Mouse (Mus musculus) right cerebral cortex, postnatal 25 days (tissue): ENCODE results near the gene Zmym6.

ENCODE experiments used
- DNase-seq: peaks from one replicate; pipeline ENCODE4 v3.0.0; 2022

The Zmym6 gene

GRCm38 (mm10) chr4:127125834-127126463 is 48.8 kb downstream of the Zmym6 start:
- DNase-seq, result peak; percentile 42

- no peak for DNase-seq
These were observed 57.5 kb downstream of the Zmym6 start for GRCm38 (mm10) chr4:127134687-127135086.

- no peak for DNase-seq
These were observed 60.4 kb downstream of the Zmym6 start for GRCm38 (mm10) chr4:127137591-127137990.

GRCm38 (mm10) chr4:127138486-127138885 is 61.3 kb downstream of the Zmym6 start:
- no peak for DNase-seq

- DNase-seq, result no peak
These were observed 72.8 kb downstream of the Zmym6 start for GRCm38 (mm10) chr4:127150031-127150430.

GRCm38 (mm10) chr4:127153345-127153744 is 76.2 kb downstream of the Zmym6 start:
- DNase-seq, result no peak

GRCm38 (mm10) chr4:127155757-127156156 is 78.6 kb downstream of the Zmym6 start:
- DNase-seq, result no peak

GRCm38 (mm10) chr4:127157746-127158145 is 80.6 kb downstream of the Zmym6 start:
- DNase-seq, result no peak

- DNase-seq, result no peak
These were observed 86.7 kb downstream of the Zmym6 start for GRCm38 (mm10) chr4:127163926-127164325.

GRCm38 (mm10) chr4:127167096-127167495 is 89.9 kb downstream of the Zmym6 start:
- DNase-seq, result no peak

GRCm38 (mm10) chr4:127167731-127168130 is 90.5 kb downstream of the Zmym6 start:
- DNase-seq, result no peak

- DNase-seq, result peak; percentile 77
These were observed 91.2 kb downstream of the Zmym6 start for GRCm38 (mm10) chr4:127168211-127168913.

- no peak for DNase-seq
These were observed 91.7 kb downstream of the Zmym6 start, which contains the start of gene Dlgap3 for GRCm38 (mm10) chr4:127168914-127169345. Gene Dlgap3 (plus strand): TSS chr4:127169204.

- DNase-seq, result peak; percentile 51
These were observed 92.4 kb downstream of the Zmym6 start for GRCm38 (mm10) chr4:127169346-127170221.

GRCm38 (mm10) chr4:127170866-127171265 is 93.7 kb downstream of the Zmym6 start:
- peak; percentile 82 for DNase-seq

- DNase-seq, result no peak
These were observed 94.2 kb downstream of the Zmym6 start for GRCm38 (mm10) chr4:127171341-127171905.

GRCm38 (mm10) chr4:127172119-127172518 is 94.9 kb downstream of the Zmym6 start:
- DNase-seq, result no peak

- peak; percentile 65 for DNase-seq
These were observed 95.4 kb downstream of the Zmym6 start for GRCm38 (mm10) chr4:127172614-127173013.

GRCm38 (mm10) chr4:127173461-127173860 is 96.3 kb downstream of the Zmym6 start:
- no peak for DNase-seq
